Mouse (Mus musculus) heart, adult 2 months (tissue): Measurements from ENCODE around the gene Tssk3.

ENCODE experiments used
- EP300 ChIP-seq: fragments of 200-500 bp; IDR thresholded peaks from 2 replicates; pipeline ENCODE4 v1.6.1; 2011; ENCODE audit warnings: low read depth, low read length, control low read depth; ENCODE audit not compliant: insufficient read depth
- POLR2A ChIP-seq: fragments of 200-500 bp; IDR thresholded peaks from 2 replicates; pipeline ENCODE4 v1.6.1; 2011; ENCODE audit warnings: mild to moderate bottlenecking, low read depth, low read length, control low read depth; ENCODE audit not compliant: insufficient read depth

DNA sequence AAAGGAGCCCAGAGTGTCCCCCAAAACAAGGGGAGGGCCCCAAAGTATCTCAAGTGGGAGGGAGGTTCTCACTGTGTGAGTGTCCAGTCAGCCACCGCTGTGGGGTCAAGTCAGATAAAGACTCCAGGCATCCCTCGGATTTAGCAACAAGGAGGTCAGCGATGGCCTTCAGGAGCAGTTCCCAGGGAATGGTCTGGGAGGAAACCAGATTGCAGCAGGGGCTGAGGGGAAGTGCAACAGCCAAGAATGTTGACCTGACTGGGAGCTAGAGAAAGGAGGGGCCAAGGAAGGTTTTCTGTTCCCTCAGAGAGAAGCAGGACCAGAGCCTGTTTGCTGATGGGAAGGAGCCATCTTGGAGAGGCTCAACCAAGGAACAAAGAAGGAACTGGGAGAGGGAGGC is 8.1 kb upstream of the Tssk3 start:
- TF ChIP-seq EP300 (no peak), POLR2A (no peak)
